Mouse (Mus musculus): ENCODE data around the gene Plscr4. TPM values are rescaled to one million over a fixed set of nuclear protein-coding genes. Genes with fewer than 3 reads are reported as not detected.

Plscr4 gene
- polyA plus RNA-seq, 2 experiments: 3.1 to 3.5 TPM

DNA sequence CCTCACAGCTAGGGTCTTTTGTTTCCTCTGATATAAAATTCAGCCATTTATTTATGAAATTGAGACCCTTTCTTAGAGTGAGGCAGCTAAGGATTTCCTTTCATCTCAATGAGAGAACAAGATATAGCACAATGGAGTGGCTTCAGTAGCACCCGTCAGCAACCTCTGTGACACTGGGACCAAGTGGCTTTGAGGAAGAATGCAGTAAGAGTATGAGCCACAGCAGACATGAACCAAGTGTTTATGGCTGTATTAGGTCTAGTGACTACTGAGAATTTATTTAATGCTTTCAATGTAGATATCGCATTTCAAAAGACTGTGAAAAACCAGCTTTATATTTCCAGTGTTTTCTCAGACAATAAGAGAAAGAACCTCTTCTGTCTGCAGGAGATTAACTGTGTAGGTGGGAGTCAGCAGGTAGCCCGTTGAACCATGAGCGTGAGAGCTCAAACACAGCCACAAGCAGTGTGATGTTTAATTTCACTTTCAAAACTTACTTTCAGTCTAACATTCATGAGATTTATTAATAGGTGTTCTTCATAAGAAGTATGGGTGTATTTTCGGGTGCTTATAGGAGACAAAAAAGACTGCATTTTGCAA is 15.2 kb downstream of the Plscr4 start:
- no peak for TF ChIP-seq POLR2A (IDR thresholded peaks at IDR 0.05; ENCODE audit: borderline replicate concordance, extremely low read depth, insufficient read depth, insufficient read length)
- 76% methylated on average over 5 of the region's 5 CpGs for WGBS
- H3K9ac ChIP-seq (ENCODE audit: low read depth, low read length, severe bottlenecking): no peak overlapping the region
- no peaks in the 10 kb centered on the region for H3K9me3 ChIP-seq (ENCODE audit: control insufficient read depth, low read length)
- H3K4me1 ChIP-seq (ENCODE audit: control insufficient read depth, insufficient read depth, low read length): no peaks in the 10 kb centered on the region
- no peak overlapping the region for H3K27ac ChIP-seq (replicated peaks; ENCODE audit: low read depth, low read length)
- H3K4me3 ChIP-seq (replicated peaks; ENCODE audit: low read length): no peak overlapping the region
- H3K36me3 ChIP-seq (ENCODE audit: control insufficient read depth, insufficient read depth, low read length): no peaks in the 10 kb centered on the region
- H3K4me2 ChIP-seq (replicated peaks; ENCODE audit: low read depth, low read length, severe bottlenecking): no peak overlapping the region
- DNase-seq (ENCODE audit: low spot score): no peak
- no peaks in the 10 kb centered on the region for H3K27me3 ChIP-seq (ENCODE audit: control insufficient read depth, insufficient read depth, low read length)
- no peak for ATAC-seq (ENCODE audit: low FRiP score, low read depth)

DNA sequence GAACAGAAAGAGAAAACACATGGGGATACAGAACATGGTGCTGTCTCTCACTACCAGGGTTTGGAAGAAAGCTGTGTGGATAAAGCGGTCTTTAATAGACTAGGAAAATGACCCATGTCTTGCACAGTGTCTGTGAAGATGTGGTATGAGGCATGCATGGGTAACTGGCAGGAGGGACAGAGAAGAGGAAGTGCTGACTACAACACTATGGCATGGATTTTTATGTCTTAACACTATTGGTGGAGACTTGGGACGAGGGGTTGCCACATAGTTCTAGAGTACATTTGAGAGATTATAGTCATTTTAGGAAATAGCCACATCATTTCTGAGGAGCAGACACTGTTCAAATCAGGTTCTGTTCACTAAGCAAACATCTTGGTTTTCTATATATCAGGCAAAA is 16.0 kb downstream of the Plscr4 start:
- Histone ChIP-seq H3K4me3 (replicated peaks; ENCODE audit: low read length) (no peak overlapping the region), H3K9me3 (ENCODE audit: control insufficient read depth, low read length) (no peaks in the 10 kb centered on the region), H3K36me3 (ENCODE audit: control insufficient read depth, insufficient read depth, low read length) (no peaks in the 10 kb centered on the region), H3K27ac (replicated peaks; ENCODE audit: low read depth, low read length) (no peak overlapping the region), H3K4me2 (replicated peaks; ENCODE audit: low read depth, low read length, severe bottlenecking) (no peak overlapping the region), H3K27me3 (ENCODE audit: control insufficient read depth, insufficient read depth, low read length) (no peaks in the 10 kb centered on the region), H3K9ac (ENCODE audit: low read depth, low read length, severe bottlenecking) (no peak overlapping the region), H3K4me1 (ENCODE audit: control insufficient read depth, insufficient read depth, low read length) (no peaks in the 10 kb centered on the region)
- DNase-seq (ENCODE audit: low spot score) (no peak), ATAC-seq (ENCODE audit: low FRiP score, low read depth) (no peak)
- no peak for TF ChIP-seq POLR2A (IDR thresholded peaks at IDR 0.05; ENCODE audit: borderline replicate concordance, extremely low read depth, insufficient read depth, insufficient read length)
- 83% methylated on average over 2 of the region's 2 CpGs for WGBS

DNA sequence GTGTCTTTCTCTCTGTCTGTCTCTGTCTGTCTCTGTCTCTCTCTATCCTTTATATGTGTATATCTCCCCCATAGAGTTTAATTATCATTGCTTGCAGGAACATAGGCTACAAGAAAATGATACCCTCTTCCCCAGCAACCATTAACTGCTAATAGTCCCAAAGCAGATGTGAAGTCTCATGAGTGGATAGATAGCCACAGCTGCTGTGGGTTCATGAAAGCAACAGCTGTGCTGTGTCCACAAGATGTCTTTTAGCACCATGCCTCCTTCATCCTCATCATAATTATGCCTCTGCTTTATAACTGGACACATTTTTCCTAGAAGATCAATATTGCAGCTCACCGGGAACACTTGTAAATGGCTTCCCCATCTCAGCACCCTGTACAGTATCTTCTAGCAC is 17.1 kb downstream of the Plscr4 start:
- Histone ChIP-seq H3K27ac (replicated peaks; ENCODE audit: low read depth, low read length) (no peak overlapping the region), H3K4me1 (ENCODE audit: control insufficient read depth, insufficient read depth, low read length) (no peaks in the 10 kb centered on the region), H3K4me2 (replicated peaks; ENCODE audit: low read depth, low read length, severe bottlenecking) (no peak overlapping the region), H3K9me3 (ENCODE audit: control insufficient read depth, low read length) (no peaks in the 10 kb centered on the region), H3K4me3 (replicated peaks; ENCODE audit: low read length) (no peak overlapping the region), H3K9ac (ENCODE audit: low read depth, low read length, severe bottlenecking) (no peak overlapping the region), H3K36me3 (ENCODE audit: control insufficient read depth, insufficient read depth, low read length) (no peaks in the 10 kb centered on the region), H3K27me3 (ENCODE audit: control insufficient read depth, insufficient read depth, low read length) (no peaks in the 10 kb centered on the region)
- no peak for DNase-seq (ENCODE audit: low spot score)
- no peak for TF ChIP-seq POLR2A (IDR thresholded peaks at IDR 0.05; ENCODE audit: borderline replicate concordance, extremely low read depth, insufficient read depth, insufficient read length)
- 87% methylated on average over 1 of the region's 1 CpGs for WGBS
- ATAC-seq (ENCODE audit: low FRiP score, low read depth): no peak

DNA sequence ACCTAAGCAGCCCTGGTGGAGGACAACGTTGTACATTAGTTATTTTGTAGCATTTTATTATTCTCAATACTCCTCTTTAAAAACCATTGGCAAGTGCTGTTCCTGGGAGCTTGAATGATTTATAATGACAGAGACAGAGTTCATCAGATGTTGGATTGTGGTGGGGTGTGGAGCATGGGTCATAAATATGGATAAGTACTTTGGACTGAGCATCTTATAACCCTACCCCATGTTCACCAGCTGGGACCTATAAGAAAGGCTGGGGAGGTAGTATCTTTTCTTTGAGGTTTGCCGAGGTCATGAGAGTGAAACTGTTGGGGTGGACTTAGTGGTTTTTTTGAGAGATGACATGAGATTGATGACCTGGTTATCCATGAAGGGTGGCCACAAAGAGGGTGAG is 24.5 kb downstream of the Plscr4 start:
- no peaks in the 10 kb centered on the region for H3K27me3 ChIP-seq (ENCODE audit: control insufficient read depth, insufficient read depth, low read length)
- H3K4me2 ChIP-seq (replicated peaks; ENCODE audit: low read depth, low read length, severe bottlenecking): no peak overlapping the region
- TF ChIP-seq POLR2A (IDR thresholded peaks at IDR 0.05; ENCODE audit: borderline replicate concordance, extremely low read depth, insufficient read depth, insufficient read length): no peak
- no peaks in the 10 kb centered on the region for H3K9me3 ChIP-seq (ENCODE audit: control insufficient read depth, low read length)
- H3K4me1 ChIP-seq (ENCODE audit: control insufficient read depth, insufficient read depth, low read length): no peaks in the 10 kb centered on the region
- ATAC-seq (ENCODE audit: low FRiP score, low read depth) (no peak), DNase-seq (ENCODE audit: low spot score) (no peak)
- no peak overlapping the region for H3K9ac ChIP-seq (ENCODE audit: low read depth, low read length, severe bottlenecking)
- H3K27ac ChIP-seq (replicated peaks; ENCODE audit: low read depth, low read length): no peak overlapping the region
- 63% methylated on average over 2 of the region's 2 CpGs for WGBS
- no peak overlapping the region for H3K4me3 ChIP-seq (replicated peaks; ENCODE audit: low read length)
- no peaks in the 10 kb centered on the region for H3K36me3 ChIP-seq (ENCODE audit: control insufficient read depth, insufficient read depth, low read length)

DNA sequence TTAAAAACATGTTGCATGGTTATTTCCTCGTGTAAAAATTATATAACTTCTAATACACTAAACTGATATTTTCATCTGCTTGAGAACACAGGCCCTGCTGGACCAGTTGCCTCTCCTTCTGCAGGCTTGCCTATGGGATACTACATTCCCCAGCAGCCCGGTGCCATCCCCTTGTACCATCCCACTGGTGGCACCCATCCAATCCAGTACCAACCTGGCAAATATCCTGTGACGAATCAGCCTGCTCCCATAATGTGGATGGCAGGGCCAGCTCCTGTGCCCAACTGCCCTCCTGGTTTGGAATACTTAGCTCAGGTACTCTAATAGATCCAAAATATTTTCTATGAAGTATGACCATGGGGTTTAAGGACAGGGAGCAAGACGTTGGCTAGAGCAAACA is 25.4 kb downstream of the Plscr4 start:
- H3K9me3 ChIP-seq (ENCODE audit: control insufficient read depth, low read length): no peaks in the 10 kb centered on the region
- H3K4me1 ChIP-seq (ENCODE audit: control insufficient read depth, insufficient read depth, low read length): no peaks in the 10 kb centered on the region
- no peaks in the 10 kb centered on the region for H3K36me3 ChIP-seq (ENCODE audit: control insufficient read depth, insufficient read depth, low read length)
- no peak overlapping the region for H3K27ac ChIP-seq (replicated peaks; ENCODE audit: low read depth, low read length)
- H3K4me2 ChIP-seq (replicated peaks; ENCODE audit: low read depth, low read length, severe bottlenecking): no peak overlapping the region
- no peaks in the 10 kb centered on the region for H3K27me3 ChIP-seq (ENCODE audit: control insufficient read depth, insufficient read depth, low read length)
- H3K4me3 ChIP-seq (replicated peaks; ENCODE audit: low read length): no peak overlapping the region
- ATAC-seq (ENCODE audit: low FRiP score, low read depth): no peak
- 87% methylated on average over 4 of the region's 4 CpGs for WGBS
- no peak for TF ChIP-seq POLR2A (IDR thresholded peaks at IDR 0.05; ENCODE audit: borderline replicate concordance, extremely low read depth, insufficient read depth, insufficient read length)
- H3K9ac ChIP-seq (ENCODE audit: low read depth, low read length, severe bottlenecking): no peak overlapping the region
- no peak for DNase-seq (ENCODE audit: low spot score)

Measured in limb, embryonic 14.5 days (tissue).